Comparison of ENCODE assay signal across 12 mouse cellular contexts in the genomic region with DNA sequence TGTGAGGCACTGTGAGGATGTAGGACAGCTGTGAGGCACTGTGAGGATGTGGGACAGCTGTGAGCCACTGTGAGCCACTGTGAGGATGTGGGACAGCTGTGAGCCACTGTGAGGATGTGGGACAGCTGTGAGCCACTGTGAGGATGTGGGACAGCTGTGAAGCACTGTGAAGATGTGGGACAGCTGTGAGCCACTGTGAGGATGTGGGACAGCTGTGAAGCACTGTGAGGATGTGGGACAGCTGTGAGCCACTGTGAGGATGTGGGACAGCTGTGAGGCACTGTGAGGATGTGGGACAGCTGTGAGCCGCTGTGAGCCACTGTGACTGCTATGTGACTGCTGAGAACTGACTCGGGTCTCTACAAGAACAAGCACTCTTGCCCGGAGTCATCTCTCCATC. TPM values are rescaled to one million over a fixed set of nuclear protein-coding genes. Genes with fewer than 3 reads are reported as not detected.
"Had no signal": no experiment of that assay in that cellular context is flagged by ENCODE, and none has a peak within 500 bp of the region (broad histone marks: within the 10 kb centered on the region; RNA-seq: fewer than 3 reads in every experiment).

No protein-coding gene starts in this region.

RNA-seq across cellular contexts. Expression of a gene that starts 34.1 kb away (rescaled TPM):
- polyA plus RNA-seq: liver, embryonic 12.5 days; liver, embryonic 16.5 days; midbrain, embryonic 14.5 days had no signal

RNA-seq across cellular contexts. Expression of a gene that starts 35.9 kb away (rescaled TPM):
- total RNA-seq: megakaryocyte progenitor cell, adult 5-6 weeks had no signal
- polyA plus RNA-seq: liver, embryonic 16.5 days; spleen, adult 2 months had no signal

RNA-seq across cellular contexts. Expression of a gene that starts 45.8 kb away (rescaled TPM):
- total RNA-seq: layer of hippocampus, adult 18-20 months; layer of hippocampus, postnatal 36 days; left cerebral cortex, postnatal 25 days; megakaryocyte progenitor cell, adult 5-6 weeks had no signal
- polyA plus RNA-seq: intestine, embryonic 16.5 days; kidney, adult 2 months; limb, embryonic 11.5 days; liver, embryonic 12.5 days; liver, embryonic 16.5 days; spleen, adult 2 months; stomach, embryonic 15.5 days had no signal
